Mouse (Mus musculus) testis, adult 10 weeks (tissue): Measurements from ENCODE around the gene Lpar6. TPM values are rescaled to one million over a fixed set of nuclear protein-coding genes. Genes with fewer than 3 reads are reported as not detected.

Experiments used
- polyA plus RNA-seq: library from polyadenylated mRNA; stranded (reverse); fragments of 350-450 nt; fragmentation: Illumina TruSeq; extraction: RNeasy Lipid Tissue Mini Kit (QIAGEN cat#74804); gene quantifications from one replicate; pipeline ENCODE4 v1.2.3, GENCODE M21; 2014; ENCODE audit warnings: low read depth, low replicate concordance

The Lpar6 gene
- polyA plus RNA-seq: 0.63 TPM

GRCm38 (mm10) chr14:73237848-73238321, at the start of gene Lpar6:
Gene Lpar6 (plus strand): TSS chr14:73237895.

Other genes starting within 250 kb of the Lpar6 start
- gene Cysltr2, start 188.8 kb upstream of the Lpar6 start, polyA plus RNA-seq: 1.1 TPM
- gene Rcbtb2, start 114.9 kb upstream of the Lpar6 start, polyA plus RNA-seq: 70.4 TPM
- gene Rb1, start 87.9 kb downstream of the Lpar6 start, polyA plus RNA-seq: 49.9 TPM
- 251 TPM for gene Itm2b, start 147.4 kb downstream of the Lpar6 start, polyA plus RNA-seq